Mouse (Mus musculus) liver, adult 2 months (tissue): ENCODE data around the gene Gm26602.

Experiments used
- CTCF ChIP-seq: fragments of 200-500 bp; IDR thresholded peaks from 2 replicates; pipeline ENCODE4 v1.5.1; 2011; ENCODE audit warnings: low read depth, low read length, control low read depth
- POLR2A ChIP-seq: fragments of 200-500 bp; IDR thresholded peaks from 2 replicates; pipeline ENCODE4 v1.6.1; 2011; ENCODE audit warnings: low read length, control low read depth; ENCODE audit not compliant: insufficient read depth; ENCODE audit errors: extremely low read depth

- TF ChIP-seq POLR2A (no peak), CTCF (no peak)
Observed at GRCm38 (mm10) chr10:79956643-79957154, 46.0 kb downstream of the Gm26602 start.
